Mouse (Mus musculus) spleen, postnatal 4 days (tissue): Measurements from ENCODE around the gene Pcgf5.
A peak's percentile ranks its signal among the peaks of the same experiment; 100 is the strongest.

Source experiments
- DNase-seq, 2 experiments: peaks; one replicate each; pipeline ENCODE4 v3.0.0; 2022; ENCODE audit warnings: low spot score in 2 of 2

The Pcgf5 gene

DNA sequence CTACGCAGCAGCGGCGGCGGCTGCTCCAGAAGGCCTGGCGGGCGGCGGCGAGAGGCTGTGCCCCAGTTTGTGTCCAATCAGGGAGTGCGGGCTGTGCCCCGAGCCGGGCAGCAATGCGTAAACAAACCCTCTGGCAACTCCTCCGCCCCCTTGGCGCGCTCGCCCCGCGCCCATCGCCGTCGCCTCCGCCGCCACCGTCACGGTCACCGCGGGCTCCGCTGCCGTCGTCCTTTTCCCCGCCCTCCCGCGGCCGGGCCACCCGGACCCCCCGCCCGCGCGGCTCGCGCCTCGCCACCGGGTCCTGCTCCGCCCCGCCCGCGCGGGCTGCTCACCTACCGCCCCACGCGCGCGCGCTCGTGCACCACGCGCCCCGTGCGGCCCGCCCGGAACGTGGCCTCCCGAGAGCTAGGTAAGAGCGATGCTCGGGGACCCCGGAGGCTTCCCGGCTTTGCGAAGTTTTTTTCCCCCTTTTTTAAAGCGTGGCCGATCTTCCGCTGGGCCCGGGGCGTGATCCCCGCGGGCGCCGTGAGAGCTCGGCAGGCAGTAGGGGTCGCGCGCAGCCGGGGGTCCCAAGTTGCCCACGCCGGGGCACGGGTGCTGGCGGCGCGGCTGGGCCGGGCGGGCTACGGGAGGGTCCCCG is at the start of gene Pcgf5:
Gene Pcgf5 (plus strand): TSS at position 149 of the 640 bp plus-strand sequence.
- DNase-seq, result peak; percentile 41 to 77

DNA sequence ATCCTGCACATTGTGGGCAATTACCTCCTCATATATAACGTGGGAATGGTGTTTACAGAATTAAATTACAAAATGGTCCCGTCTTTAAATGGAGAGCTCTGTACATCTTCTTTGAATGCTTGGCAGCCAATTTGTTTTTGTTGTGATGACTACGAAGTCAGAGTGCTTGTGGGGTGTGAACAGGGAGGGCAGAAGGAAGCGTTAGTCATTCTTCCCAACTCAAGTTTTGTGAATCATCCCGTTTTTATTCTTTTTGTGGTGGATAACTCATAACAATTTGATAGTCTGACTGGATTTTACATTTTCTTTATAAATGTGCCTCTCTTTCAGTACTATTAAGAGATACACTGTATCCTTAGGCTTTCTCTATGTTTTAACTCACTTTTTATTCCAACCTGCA is 42.6 kb upstream of the Pcgf5 start:
- DNase-seq, result no peak

GRCm38 (mm10) chr19:36314010-36314409 is 34.1 kb upstream of the Pcgf5 start:
- DNase-seq, result no peak

DNA sequence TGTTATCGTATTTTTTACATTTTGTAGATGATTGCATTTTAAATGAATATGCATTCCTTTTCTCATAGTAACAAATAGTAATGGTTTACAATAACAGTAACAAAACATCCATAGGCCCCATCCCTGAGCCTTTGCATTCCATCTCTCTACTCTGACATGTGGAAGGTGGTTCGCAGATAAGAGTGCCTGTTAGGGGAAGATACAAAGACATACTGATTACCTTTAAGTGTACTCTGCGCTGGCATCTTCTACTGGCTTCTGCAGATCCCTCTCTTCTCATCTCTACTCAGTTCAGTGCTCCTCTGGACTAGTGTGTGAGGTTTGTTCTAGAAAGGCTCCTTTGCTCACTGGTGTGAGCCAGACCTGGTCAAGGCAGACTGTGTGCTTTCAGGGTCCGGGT is 28.4 kb upstream of the Pcgf5 start:
- no peak for DNase-seq

DNA sequence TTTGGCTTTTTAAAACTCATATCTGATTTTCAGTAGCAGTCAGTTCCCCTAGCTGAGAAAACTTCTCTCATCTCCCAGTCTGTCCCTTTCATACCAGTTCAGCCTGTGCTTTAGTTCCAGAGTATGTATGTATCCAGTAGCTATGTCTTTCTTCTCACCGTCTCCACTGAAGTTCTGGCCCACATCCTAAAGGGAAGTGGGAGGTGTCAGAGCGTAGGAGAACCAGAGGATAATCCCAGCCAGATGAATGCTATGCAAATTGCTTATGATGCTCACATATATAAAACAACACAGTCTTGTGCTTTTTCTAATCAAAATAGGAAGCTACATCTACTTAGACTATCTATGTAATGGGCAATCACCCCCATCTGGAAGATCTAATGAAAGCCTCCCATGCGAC is 27.0 kb upstream of the Pcgf5 start:
- DNase-seq, result no peak

GRCm38 (mm10) chr19:36323326-36323725 is 24.8 kb upstream of the Pcgf5 start:
- no peak for DNase-seq

GRCm38 (mm10) chr19:36328678-36329077 is 19.4 kb upstream of the Pcgf5 start:
- DNase-seq, result no peak

DNA sequence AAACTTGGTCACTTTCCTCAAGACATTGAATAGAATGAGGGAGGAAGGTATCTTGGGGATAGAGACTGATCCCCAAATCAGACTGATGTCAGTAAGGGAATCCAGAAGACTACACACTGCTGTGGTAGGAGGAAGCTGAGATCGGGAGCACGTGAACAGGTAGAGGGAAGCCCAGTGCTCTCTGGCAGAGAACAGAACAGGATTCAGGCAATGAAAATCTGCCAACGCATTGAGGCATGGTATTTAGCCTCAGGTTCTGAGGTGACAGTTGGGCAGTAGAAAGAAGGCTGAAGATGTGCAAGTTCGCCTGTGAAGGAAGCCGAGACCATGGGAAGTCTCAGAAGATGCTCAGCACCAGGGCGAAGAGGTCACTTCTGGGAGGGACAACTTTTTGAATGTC is 733 bp upstream of the Pcgf5 start:
- DNase-seq, result no peak

DNA sequence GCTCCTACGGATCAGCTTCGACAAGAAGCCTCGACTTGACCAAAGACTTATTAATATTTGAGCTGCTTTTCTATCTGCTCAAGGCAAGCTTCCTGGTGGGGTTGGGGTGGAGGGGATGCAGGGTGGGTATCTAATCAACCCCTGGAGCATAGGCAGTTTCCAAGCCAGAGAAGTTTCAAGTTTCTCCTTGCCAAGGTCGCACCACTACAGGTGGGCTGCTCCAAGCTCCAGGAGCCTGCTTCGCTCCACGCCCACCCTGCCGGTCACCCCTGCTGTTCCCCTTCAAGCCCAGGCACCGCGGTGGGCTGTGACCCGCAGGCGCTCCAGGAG is 313 bp upstream of the Pcgf5 start:
- no peak for DNase-seq

- DNase-seq, result peak; percentile 28 to 75
These were observed 835 bp downstream of the Pcgf5 start for GRCm38 (mm10) chr19:36348801-36349486.

DNA sequence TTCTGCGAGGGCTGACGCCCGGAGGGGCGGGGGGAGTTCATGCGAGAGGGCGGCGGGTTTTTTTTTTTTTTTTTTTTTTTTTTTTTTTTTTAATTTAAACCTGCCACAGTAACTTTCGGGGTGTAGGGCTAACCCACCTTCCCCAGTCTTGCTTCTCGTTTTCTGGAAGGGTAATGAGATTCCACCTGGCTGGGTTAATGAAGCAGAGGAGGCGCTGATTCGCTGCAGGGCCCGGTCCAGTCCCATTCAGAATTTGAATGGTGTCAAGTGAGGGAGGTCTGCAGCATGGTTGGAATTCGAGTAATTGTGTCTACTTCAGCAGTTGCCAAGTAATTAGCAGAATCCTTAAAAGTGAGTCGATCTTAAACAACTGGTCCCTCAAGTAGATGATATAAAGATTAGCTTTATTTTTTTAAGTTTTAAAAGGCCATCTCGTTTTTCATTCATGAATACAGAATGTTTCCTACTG is 1.4 kb downstream of the Pcgf5 start:
- no peak for DNase-seq

DNA sequence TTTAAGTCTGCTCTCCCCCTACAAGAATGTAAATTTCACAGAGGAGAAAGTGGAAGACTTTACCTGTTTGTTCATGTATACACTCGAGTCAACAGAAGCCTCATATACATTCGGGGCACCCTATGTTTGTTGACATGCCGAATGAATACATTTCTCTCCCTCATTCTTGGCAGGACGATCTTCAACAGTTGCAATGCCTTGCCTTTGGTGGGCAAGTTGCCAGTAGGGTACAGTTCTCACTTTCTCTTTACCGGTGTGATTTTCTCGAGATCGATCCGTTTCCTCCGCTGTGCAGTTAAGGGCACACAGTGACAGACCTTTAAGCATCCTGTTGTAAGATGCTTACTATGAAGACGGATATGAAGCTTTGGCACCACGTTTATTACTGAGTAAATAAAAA is 2.1 kb downstream of the Pcgf5 start:
- no peak for DNase-seq

GRCm38 (mm10) chr19:36350870-36351269 is 2.8 kb downstream of the Pcgf5 start:
- DNase-seq, result no peak

DNA sequence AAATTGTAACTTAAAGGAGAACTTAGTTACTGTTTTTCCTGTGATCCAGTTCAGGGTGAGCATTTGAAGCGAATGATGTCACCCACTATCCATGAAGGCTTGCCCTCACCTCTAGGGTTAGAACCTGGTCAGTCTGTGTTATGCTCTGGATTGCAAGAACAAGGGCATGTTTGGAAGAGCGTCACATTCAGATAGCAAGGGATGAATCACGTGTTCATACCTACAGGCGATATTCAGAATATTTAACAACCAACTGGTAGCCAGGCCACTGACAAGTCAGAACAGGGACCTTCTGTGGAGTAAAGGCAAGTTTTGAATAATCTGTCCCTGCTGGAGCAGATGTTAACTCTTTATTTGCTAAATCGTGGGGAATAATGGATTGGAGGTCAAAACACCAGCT is 14.4 kb downstream of the Pcgf5 start:
- DNase-seq, result no peak

DNA sequence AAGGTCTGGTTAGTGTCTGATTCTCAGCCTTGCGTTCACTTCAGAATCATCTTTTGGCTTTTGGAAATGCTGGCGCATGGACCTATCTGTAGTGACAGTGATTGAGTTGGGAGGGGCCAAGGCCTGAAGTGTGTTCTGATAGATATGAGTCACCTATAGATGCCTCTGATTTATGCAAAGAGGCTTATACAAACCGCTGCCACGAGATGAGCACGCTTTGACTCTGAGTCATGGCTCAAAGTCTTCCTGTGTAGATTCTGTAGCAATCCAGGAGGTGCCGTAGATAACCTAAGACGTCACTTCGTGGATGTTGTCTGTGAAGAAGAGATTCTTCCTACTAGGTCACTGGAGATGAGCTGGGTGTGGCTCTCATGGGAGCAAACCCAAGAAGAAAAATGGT is 16.6 kb downstream of the Pcgf5 start:
- DNase-seq, result no peak

GRCm38 (mm10) chr19:36371478-36371877 is 23.4 kb downstream of the Pcgf5 start:
- no peak for DNase-seq

- DNase-seq, result no peak
These were observed 25.0 kb downstream of the Pcgf5 start for GRCm38 (mm10) chr19:36373056-36373621.

DNA sequence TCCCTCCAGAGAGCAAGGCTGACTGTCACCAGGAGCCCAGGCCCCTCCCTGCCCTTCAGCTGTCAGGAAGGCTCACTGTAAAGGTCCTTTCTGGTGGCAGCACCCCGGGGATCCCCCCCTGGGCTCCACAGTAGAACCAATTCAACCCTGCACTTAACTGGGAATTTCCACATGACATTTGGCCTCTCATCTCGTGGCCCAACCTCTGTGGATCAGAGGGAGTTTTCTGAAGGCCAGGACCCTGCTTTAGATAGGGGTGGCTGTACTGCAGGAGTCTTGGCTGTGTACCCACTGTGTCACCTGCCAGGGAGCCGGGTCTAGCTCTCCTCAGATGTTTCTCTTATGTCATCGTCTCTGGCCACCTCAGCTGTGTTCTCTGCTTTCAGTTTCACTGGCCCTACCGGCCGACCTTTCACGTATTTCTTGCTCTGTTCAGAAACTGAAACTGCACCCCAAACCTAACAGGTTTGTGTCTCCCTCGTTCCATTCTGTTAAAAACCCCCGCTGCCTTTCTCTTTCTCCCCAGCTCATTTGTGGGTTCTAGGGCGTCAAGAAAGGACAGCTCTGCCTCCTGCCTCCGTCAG is 27.2 kb downstream of the Pcgf5 start:
- peak in 1 of 2 experiments; percentile 66 for DNase-seq

DNA sequence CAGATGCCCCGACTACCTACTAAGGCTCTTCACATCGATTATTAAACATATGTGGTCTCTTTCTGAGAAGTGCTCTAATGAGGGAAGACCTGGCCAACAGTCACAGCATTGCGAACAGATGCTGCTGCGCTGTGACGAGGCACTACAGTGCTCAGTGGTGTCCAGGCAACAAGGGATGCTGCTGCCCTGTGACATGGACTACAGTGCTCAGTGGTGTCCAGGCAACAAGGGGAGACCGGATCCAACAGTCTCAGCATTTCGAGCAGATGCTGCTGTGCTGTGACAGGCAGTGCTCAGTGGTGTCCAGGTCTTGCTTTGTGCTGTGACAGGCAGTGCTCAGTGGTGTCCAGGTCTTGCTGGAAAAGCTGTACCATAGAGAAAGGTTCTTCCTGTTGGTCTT is 29.6 kb downstream of the Pcgf5 start:
- DNase-seq, result no peak

DNA sequence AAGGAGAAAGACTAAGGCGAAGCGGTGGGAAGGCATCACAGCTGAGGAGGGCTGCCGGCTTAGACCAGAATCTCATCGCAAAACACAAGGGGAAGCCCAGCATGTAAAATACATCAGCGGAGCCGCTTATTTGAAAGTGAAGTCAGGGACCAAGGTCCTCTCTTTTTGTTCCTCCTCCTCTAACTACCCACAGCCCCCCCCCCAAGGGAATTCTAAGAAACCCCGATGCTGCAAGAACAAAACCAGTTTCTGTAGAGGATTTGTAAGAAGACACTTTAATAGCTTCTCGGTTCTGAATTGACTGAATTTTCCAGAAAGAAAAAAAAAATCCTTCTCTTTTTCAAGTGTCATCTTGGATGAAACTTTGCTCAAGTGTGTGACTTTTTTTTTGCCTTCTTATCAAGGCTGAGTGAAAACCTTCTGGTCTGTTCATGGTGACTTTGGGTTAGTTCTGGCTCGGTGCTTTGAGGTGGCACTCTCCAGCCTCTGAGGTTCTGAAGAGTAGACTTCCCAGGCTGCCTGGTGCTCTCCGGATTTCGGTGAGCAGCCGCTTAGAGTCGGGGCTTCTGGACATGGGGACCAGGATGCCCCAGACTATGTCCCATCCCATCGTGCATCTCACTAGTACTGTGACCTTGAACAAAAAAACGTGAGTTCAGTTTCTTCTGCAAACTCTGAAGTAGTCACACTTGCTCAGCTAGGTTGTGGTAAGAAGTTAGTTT is 30.6 kb downstream of the Pcgf5 start:
- DNase-seq, result no peak

- DNase-seq, result no peak
These were observed 34.8 kb downstream of the Pcgf5 start for GRCm38 (mm10) chr19:36382901-36383300.

- no peak for DNase-seq
These were observed 35.9 kb downstream of the Pcgf5 start for GRCm38 (mm10) chr19:36383977-36384376.
